Mouse (Mus musculus): ENCODE data around the gene Map1lc3b.

Map1lc3b gene

DNA sequence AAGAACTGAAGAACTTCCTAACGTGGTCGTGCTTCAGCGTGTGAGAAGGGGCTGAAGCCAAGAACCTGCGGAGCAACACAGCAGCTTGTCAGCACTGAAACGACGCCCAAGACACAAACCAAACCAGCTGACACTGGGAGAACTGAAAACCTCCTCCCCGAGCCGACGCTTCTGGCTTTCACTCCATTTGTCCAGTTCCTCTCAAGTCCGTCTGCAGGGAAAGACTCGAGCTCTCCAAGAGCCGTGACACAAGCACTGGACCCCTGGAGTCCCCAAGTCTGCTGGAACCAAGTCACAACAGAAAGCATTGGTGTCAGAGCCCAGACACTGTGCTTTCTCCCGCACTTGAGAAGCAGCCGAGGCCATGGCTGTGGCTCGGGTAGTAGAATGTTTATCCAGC is 19.1 kb downstream of the Map1lc3b start:
- DNase-seq (ENCODE audit: low spot score), result no peak

DNA sequence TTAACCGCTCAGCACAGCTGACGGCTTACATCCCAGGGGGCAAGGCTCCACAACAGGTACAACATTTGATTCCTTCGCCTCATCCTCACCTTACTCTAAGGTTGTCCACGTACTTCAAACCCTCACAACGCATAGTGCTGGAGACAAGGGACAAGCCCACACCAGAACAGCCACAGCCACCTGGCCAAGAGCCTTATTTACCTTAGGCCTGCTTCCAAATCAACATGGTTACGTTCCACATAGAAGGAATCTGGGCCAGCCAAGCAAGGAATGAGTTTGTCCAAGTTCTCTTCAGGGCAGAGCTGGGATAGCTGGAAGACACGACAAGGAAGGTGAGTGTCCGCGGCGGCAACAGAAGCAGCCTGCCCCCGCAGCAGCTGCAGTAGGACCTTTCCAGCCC is 19.8 kb downstream of the Map1lc3b start:
- DNase-seq (ENCODE audit: low spot score), result no peak

DNA sequence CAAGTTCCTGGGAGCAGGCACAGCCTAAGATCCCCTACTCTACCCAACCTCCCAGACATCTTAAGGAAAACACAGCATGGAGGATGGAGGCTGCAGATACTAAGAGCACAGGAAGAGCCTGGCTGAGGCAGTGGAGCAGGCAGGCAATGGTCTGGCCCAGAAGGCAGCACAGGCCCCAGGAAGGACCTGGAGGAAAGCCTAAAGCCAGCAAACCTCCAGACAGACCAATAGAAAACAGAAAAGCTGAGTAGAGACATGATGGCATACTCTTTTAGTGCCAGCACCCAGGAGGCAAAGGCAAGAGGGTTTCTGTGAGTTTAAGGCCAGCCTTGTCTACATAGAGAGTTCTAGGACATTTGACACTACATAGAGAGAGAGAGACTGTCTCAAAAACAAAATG is 23.3 kb downstream of the Map1lc3b start:
- no peak for DNase-seq (ENCODE audit: low spot score)

DNA sequence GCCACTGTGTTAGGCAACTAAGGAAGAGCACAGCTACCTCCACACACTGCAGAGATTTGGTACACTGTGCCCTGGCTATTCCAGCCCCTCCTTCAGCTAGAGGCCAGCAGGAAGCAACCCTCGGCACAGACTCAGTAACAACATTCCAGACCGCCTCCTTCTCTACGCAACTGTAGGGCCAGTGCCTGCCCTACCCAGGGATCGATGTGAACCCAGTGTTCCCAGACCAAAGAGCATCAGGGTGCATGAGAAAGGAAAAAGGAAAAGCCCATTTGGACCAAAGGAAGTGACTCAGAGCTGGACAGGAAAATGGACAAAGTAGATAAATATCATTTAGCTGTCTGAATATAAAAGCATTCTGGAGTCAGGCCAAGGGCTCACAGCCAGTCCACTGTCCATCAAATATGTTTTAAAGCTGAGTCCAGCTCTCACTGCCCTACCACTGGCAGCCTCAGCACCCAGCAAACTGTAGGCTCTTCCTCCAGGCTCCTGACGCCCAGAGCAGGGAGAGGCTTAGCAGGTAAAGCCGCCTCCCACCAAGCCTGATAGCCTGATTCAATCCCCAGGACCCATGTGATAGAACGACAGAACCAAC is 29.3 kb downstream of the Map1lc3b start:
- DNase-seq (ENCODE audit: low spot score), result peak; percentile 34

DNA sequence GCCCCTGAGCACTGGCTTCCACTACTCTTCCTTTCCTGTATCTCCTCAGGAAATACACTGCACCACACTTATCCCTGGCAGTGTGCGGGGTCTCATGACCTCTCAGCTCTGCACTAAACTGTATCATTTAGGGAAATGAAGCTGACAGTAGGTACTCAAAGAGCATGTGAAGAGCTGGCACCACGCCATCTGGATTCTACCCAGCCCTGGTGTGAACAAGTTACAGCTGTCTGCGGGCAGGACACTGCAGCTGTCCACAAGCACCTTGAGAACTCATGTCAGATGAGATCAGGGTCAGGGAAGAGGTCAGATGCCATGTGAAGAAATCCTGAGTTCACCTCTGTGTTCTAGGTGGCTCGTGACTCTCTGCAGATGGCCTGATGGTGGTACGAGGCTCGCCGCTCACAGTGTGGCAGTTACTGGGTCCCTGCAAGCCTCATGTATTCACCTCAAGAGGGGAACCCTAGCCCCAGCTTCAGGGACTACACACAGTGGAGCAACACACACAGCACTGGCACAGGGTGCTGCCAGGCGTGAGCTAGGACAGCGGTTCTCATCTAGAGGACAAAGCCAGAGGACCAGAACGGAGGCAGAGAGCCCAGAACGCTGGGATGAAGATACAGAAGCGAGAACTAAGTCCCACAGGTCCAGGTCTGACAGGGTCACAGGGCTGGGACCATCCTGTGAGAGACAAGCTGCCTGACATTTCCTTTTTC is 30.8 kb downstream of the Map1lc3b start:
- no peak for DNase-seq (ENCODE audit: low spot score)

DNA sequence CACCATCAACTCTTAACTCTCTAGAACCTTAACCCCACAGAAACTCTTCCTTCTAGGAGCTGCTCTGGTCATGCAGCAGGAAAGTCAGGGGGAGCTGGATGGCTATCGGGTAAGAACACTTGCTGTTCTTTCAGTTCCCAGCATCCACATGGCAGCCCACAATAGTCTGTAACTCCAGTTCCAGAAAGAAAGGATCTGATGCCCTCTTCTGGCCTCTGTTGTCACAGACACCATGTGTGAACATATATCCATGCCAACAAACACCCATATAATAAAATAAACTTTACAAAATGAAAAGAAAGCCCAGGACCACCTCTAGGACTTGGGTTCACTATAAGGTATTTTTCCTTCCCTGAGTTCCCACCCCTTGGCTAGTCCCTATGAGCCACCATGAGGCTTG is 31.7 kb downstream of the Map1lc3b start:
- DNase-seq (ENCODE audit: low spot score), result no peak

DNA sequence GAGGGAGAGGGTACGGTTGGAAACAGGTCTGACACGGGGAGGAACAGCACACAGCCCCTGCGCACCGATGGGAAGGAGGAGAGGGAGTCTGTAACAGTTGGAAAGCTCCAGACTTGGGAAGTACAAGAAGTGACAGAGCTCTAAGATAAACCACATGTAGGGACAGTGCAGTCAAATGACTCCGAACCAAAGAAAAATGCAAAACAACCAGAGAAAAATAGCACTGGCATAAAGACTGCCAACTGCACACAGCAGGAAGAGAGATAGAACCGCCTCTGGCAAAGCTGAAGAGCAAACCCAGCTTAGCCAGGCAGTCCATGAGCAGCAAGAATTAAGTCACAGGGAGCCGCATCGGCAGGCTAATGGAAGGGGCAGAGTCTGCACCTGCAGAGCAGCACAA is 32.9 kb downstream of the Map1lc3b start:
- no peak for DNase-seq (ENCODE audit: low spot score)

DNA sequence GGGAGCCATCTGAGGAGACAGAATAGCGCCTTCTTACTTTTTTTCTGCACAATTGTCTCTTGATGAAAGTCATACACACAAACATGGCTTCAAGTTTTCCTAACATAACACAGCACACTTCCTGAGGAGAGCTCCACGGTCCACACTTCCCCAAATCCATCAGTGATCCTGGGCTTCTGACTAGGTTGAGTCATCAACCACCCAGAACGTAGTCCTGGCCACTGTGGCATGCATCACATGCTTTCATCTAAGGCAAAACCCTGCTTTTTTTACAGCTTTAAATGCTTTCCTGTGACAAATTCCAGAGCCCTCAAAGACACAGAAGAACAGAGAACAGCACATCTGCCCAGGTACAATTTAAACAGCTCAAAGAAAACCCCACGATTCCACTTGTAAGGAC is 38.5 kb downstream of the Map1lc3b start:
- DNase-seq (ENCODE audit: low spot score), result no peak

DNA sequence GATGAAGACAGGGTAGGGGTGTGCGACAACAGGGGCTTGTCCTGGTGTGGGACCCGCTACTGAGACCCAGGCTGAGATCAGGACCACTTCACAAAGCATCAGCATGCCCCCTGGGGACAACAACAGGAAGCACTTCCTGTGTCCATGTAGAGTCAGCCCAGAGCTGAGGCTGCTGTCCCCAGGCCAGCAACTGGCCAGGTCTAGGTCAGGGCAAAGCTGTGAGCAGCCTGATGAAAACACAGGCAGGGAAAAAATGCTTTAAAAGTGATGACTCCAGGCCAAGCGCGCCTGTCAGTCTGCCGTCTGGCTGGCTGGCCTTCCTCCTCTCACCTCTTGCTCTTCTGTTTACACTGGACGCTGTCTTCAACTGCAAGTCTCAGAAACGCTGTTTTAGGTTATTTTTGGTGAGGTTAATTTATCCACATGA is 41.5 kb downstream of the Map1lc3b start:
- DNase-seq (ENCODE audit: low spot score), result no peak

DNA sequence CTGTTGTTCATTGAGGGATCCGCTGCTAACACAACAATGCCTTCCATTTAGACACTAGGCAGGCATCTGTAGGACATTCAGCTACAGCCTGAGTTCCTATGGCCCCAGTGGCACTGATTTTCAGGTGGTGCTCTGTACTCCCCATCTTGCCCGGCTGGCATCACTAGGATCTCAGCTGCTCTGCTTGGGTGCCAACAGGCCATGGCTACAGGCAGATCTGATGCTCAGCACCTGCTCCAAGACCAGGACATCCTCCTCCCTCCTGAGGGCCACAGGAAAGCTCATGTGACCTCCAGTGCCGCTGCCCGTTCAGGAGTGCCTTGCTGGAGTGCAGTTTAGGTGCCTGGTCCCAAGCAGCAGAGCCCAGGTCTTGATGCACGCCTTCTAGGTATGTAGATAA is 42.2 kb downstream of the Map1lc3b start:
- DNase-seq (ENCODE audit: low spot score), result no peak

DNA sequence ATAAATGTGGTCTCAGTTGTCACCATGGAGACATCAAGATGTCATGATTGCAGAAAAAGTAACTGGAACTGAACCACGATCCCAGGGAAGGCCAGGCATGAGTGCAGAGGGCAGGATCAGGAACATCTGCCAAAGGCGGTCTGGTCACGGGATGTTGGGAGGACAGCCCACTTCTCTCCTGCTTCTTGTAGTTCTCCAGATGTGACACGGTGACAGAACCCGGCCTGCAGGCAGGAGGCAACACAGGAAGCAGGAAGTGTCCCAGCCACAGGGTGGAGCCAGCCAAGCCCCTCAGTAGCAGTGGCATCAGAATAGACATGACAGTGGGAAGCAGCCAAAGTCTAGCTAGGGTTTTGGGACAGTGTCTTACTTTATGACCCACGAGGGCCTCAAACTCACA is 45.4 kb downstream of the Map1lc3b start:
- DNase-seq (ENCODE audit: low spot score), result no peak

DNA sequence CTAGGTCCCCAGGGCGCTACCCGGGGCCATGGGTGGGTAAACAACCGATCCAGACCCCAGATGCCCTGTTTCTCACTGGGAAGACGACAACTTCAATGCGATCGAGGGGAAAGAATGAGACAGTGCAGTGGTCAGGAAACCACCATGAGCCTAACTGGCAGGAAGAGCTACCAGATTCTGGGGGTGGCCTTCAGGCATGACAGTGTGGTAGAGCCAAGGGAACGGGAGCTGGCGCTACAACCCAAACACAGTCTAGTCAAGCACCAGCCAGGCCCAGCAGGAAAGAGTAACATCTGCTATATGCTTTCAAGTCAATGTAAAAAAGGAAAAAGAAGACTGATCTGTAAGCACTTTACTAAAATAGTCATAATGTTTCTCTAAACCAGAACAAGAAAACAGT is 46.0 kb downstream of the Map1lc3b start:
- DNase-seq (ENCODE audit: low spot score), result no peak

DNA sequence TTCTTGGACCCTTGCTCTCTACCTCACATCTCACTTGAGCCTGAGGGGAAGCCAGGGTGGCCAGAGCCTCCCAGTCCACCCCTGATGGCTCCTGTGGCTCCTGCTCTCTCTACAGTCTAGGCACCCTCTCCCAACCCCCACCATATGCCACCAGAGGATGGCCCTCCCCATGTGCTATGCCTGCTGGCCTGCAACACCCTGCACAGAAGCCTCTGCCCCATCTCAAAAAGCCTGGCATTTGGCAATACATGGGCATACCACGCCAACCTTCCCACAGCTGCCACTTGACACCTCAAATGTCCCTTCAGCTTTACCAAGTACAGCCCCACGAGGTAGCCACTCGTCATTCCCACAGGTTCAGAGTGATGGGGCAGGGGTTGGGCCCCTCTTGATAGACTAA is 52.6 kb downstream of the Map1lc3b start:
- no peak for DNase-seq (ENCODE audit: low spot score)

DNA sequence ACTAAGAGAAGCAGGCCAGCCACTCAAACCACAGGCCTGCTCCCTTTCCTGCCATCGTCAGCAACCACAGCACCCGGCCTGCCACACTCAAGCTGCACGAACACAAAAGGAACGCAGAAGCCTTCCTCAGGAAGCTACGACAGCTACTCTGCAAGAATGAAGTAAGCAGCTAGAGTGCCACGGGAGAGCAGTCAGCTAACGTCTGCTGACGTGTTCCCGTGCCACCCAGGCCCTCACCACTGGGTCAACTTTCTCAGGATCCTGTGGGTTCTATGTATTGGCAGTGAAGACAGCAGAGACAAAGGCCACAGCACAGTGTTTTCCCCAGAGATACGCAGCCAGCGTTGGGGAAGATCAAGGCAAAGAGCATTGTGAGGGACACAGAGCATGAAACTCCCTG is 53.2 kb downstream of the Map1lc3b start:
- DNase-seq (ENCODE audit: low spot score), result no peak

DNA sequence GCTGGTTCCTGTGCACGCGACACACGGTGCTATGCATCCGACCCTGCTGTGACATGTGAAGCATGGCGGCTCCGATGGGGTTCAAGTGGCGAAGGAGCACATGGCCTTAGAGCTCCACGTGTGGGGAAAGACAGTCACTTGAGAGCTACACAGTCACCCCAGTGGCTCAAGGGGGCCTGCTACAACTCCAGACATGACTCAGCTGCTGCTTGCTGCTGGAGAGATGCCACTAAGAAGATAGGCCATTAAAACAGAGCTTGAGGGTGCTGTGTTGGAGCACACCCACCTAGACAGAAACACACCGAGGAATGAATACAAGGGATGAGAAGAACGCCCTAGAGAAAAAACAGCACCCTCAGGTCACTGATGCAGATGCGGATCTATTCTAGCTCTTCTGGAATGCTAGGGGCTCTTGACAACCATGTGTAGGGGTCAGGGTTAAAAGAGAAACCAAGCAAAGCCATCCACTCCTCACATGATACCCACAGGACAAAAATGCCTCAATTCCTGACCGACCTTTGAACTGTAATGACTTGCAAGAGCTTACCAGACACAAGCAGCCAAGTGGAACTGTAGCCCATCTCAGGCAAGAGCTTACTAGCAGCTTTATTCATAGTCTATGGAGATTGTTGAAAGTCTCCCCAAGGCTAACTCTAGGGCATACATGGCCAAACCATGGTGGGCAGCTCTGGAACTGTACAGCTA is 57.5 kb downstream of the Map1lc3b start:
- no peak for DNase-seq (ENCODE audit: low spot score)

Measured in testis, postnatal 14 days (tissue).